Mouse (Mus musculus) forebrain, embryonic 10.5 days (tissue): ENCODE measurements at regions not wholly inside any gene's neighbourhood (a gene's known extent, or its start where the extent isn't known, plus 50 kb on each side); places are given as distances from the start of the nearest gene placed in this dataset.

Experiments
- DNase-seq: peaks from one replicate; pipeline ENCODE4 v3.0.0-alpha.2; 2017; ENCODE audit warnings: low spot score; ENCODE audit errors: extremely low spot score
- H3K27ac ChIP-seq: fragments of 300-500 bp; sonication (generic); 2 replicates; pipeline ENCODE4 v1.5.1; 2016; ENCODE audit warnings: mild to moderate bottlenecking
- H3K27me3 ChIP-seq: fragments of 300-500 bp; sonication (generic); 2 replicates; pipeline ENCODE4 v1.6.1; 2016; ENCODE audit warnings: mild to moderate bottlenecking; ENCODE audit not compliant: poor library complexity, severe bottlenecking
- H3K36me3 ChIP-seq: fragments of 300-500 bp; sonication (generic); replicated peaks from 2 replicates; pipeline ENCODE4 v1.6.1; 2016; ENCODE audit warnings: mild to moderate bottlenecking, moderate library complexity
- H3K4me1 ChIP-seq: fragments of 300-500 bp; sonication (generic); 2 replicates; pipeline ENCODE4 v1.6.1; 2016
- H3K4me3 ChIP-seq: fragments of 300-500 bp; sonication (generic); 2 replicates; pipeline ENCODE4 v1.5.1; 2016; ENCODE audit warnings: mild to moderate bottlenecking, moderate library complexity
- H3K9me3 ChIP-seq: fragments of 300-500 bp; sonication (generic); 2 replicates; pipeline ENCODE4 v1.6.1; 2016; ENCODE audit warnings: mild to moderate bottlenecking, moderate library complexity
- WGBS: fragments of 180-500 bp; shearing (Covaris S2); methylation state at CpG from one replicate; pipeline ENCODE4 v1.1.7; 2016; 5-methylcytosine and 5-hydroxymethylcytosine counted together

- peak; percentile 24 for DNase-seq
- Histone ChIP-seq H3K9me3 (no peaks in the 10 kb centered on the region), H3K27ac (no peak overlapping the region), H3K4me3 (no peak overlapping the region), H3K36me3 (no peaks in the 10 kb centered on the region), H3K4me1 (no peaks in the 10 kb centered on the region), H3K27me3 (no peaks in the 10 kb centered on the region)
- WGBS, result 13% methylated on average over 8 of the region's 8 CpGs
These were observed 161.1 kb downstream of the March11 start for GRCm38 (mm10) chr15:26469901-26470383.

- Histone ChIP-seq H3K36me3 (no peaks in the 10 kb centered on the region), H3K27me3 (no peaks in the 10 kb centered on the region), H3K4me3 (no peak overlapping the region), H3K9me3 (no peaks in the 10 kb centered on the region), H3K27ac (no peak overlapping the region), H3K4me1 (no peaks in the 10 kb centered on the region)
- DNase-seq, result no peak
- WGBS, result 89% methylated on average over 5 of the region's 5 CpGs
These were observed 178.5 kb downstream of the March11 start for GRCm38 (mm10) chr15:26487378-26487777.
